Mouse (Mus musculus) right cerebral cortex, postnatal 4 days (tissue): ENCODE measurements around the gene Zfp36.

Experiments used
- DNase-seq: peaks from one replicate; pipeline ENCODE4 v3.0.0-alpha.2; 2022

Zfp36 gene

GRCm38 (mm10) chr7:28383606-28384005 is 3.6 kb upstream of the Zfp36 start:
- DNase-seq: no peak

- DNase-seq: no peak
Measured at GRCm38 (mm10) chr7:28382981-28383396, 2.9 kb upstream of the Zfp36 start.

DNA sequence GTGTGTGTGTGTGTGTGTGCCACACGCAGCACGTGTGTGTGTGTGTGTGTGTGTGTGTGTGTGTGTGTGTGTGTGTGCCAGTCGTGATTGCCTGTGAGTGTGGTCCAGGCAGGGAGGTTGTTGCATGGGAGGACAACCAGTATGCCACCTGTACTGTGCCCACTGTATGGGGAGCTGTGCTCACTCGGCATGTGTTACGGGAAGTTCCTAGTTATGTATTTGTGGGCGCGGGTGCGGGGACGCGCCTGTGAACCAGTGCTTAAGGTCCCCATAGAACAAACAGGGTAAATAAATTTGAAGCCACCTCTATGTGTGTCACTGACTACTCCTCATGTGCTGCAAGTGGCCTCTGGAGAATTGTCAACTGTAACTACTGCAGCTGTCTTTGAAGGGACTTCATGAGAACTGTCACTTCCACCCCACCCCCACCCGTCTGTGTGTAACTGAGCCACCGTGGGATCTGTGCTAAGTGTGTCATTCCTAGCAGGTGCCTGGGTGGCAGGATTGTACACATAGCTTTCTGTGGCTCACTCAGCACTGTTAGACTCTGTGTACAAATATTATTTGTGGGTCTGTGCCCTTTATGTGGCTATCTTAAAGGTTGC is 2.4 kb upstream of the Zfp36 start:
- no peak for DNase-seq

- no peak for DNase-seq
Measured at GRCm38 (mm10) chr7:28381938-28382337, 1.9 kb upstream of the Zfp36 start.

GRCm38 (mm10) chr7:28381017-28381790 is 1.2 kb upstream of the Zfp36 start:
- DNase-seq: no peak

GRCm38 (mm10) chr7:28378769-28379651 is 1.0 kb downstream of the Zfp36 start:
- peak; percentile 80 for DNase-seq

DNA sequence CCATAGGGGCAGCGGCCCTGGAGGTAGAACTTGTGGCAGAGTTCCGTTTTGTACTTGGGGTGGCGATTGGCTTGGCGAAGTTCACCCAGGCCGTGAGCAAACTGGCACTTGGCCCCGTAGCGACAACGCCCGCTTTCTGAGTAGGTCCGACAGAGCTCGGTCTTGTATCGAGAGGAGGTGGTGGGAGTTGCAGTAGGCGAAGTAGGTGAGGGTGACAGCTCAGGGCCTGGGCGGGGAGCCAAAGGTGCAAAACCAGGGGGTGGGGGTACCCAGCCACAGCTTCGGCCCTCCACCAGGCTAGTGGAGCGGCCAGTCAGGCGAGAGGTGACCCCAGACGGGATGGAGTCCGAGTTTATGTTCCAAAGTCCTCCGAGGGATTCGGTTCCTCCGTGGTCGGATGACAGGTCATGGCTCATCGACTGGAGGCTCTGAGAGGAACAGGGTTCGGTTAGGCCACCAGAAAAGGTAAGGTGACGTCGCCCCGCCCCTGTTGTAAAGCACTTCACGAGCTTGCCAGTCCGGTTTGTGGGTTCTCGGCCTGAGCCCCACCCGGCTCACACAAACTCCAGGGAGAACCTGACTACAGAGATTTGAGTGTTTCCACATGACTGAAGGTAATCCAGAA is 1.9 kb downstream of the Zfp36 start:
- no peak for DNase-seq

- DNase-seq: no peak
Measured at GRCm38 (mm10) chr7:28377190-28378065, 2.6 kb downstream of the Zfp36 start.

DNA sequence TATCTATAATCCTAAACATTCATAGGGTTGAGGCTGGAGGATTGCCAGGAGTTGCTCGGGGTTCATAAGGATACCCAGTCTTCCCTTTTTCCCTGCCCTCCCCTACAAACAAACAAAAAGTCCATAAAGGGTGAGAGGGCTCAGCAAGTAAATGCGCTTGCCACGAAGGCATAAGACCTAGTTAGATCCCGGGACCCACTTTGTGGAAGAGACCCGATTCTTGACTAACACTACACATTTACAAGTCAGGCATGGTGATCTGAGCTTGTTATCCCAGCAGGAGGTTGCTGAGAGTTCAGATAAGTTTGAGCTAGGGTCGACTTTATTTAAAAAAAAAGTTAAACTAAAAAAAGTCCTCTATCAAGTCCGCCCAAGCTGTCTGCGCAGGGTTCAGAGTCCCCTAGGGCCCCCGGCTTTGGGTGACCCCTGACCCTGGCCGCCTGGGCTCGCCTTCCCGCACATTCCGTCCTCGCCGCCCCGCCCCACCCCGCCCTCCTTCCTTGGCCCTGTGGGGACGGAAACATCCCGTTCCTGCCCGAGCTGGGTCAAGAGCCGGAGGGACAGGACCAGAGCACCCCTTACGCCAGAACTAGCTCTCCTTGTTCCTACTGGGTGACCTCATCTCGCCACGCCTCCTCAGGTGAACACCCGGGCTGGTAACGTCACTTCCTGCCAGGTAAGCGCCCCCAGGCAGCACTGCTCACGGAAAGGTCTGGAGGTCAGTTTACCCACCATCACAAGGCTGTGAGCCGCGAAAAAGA is 3.9 kb downstream of the Zfp36 start:
- no peak for DNase-seq

GRCm38 (mm10) chr7:28375176-28375921 is 4.7 kb downstream of the Zfp36 start:
- DNase-seq: peak; percentile 72

DNA sequence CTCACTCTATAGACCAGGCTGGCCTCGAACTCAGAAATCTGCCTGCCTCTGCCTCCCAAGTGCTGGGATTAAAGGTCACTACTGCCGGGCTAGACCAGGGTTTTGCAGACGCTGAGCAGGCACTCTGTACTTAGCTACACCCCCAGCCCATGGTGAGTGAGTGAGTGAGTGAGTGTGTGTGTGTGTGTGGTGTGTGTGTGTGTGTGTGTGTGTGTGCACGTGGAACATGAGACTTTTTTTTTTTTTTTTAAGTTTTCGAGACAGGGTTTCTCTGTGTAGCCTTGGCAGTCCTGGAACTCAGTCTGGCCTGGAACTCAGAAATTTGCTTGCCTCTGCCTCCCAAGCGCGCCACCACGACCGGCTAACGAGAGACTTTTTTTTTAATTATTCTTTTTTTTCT is 5.4 kb downstream of the Zfp36 start:
- no peak for DNase-seq

GRCm38 (mm10) chr7:28373891-28374495 is 6.1 kb downstream of the Zfp36 start:
- no peak for DNase-seq

- DNase-seq: peak; percentile 74
Measured at GRCm38 (mm10) chr7:28373131-28373581, 6.9 kb downstream of the Zfp36 start.

GRCm38 (mm10) chr7:28372251-28373108 is 7.6 kb downstream of the Zfp36 start, which contains the start of gene Plekhg2:
Plekhg2 (minus strand) TSS chr7:28372599.
- DNase-seq: peak; percentile 96

DNA sequence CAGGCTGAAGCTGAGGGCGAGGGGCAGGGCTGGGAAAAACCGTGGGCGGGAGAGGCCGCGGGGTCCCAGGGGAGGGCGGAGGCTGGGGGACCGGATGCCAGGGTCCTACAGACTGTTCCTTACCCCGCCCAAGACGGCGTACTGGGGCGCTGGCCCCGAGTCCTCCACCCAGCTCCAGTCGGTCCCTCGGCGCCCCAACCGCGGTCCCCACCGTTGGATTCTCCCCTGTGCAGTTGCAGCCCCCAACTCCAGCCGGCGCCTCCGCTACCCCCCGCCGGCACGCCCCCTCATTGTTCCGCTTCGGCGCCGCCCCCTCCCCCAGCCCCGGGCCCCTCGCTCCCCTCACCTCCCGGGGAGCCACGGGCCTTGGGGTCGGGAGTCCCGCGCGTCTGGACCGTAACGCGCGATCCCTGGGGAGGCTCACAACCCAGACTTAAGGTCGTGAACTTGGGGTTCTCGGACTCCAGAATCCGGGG is 8.5 kb downstream of the Zfp36 start:
- no peak for DNase-seq

GRCm38 (mm10) chr7:28370977-28371513 is 9.0 kb downstream of the Zfp36 start:
- no peak for DNase-seq

- no peak for DNase-seq
Measured at GRCm38 (mm10) chr7:28370051-28370450, 10.0 kb downstream of the Zfp36 start.

GRCm38 (mm10) chr7:28368276-28368920 is 11.7 kb downstream of the Zfp36 start:
- no peak for DNase-seq
